Mouse (Mus musculus): Measurements from ENCODE around the gene N4bp2l2.

DNA sequence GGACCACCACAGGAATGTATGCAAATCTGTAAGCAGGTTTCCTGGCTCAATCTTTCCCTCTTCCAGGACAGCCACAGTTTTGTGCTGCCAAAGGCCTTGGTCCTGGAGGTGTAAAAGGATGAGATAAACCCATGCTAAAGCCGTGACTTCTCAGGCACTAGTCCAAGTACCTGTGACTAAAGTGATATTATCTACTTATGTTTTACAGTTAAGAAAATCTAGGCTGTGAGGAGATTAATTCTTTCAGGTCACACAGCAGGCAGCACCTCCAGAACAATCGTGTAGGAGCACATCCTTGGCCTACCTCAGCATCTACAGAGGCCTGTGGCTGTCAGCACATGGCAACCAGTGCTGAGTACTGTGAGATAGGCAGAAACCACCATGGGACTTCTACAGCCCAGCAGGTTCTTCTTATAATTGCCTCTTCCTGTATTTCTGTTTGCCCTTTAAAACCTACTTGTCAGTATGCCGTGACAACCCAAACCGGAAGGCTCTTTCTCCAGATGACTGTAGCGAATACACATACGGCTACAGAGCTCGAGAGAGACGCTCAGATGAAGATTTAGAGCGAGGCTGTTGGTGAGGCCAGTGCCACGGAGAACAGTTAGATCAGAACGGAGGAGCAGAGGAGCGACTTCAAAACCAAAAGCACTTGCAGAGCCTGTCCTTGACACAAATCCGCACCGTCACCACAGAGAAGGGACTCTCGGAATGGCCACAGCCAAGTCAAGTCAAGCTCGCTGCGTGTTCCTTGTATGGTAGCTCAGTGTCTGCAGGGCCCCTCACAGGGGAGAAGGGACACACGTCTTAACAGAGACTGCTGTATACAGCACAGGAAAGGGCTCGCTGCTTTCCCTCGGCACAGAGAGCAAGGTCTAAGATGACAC lies 65.2 kb downstream of the N4bp2l2 start:
- TF ChIP-seq POLR2A (IDR thresholded peaks at IDR 0.05; ENCODE audit: low read depth, low read length) = no peak
- no peak for TF ChIP-seq CTCF (conservative IDR thresholded peaks at IDR 0.05; ENCODE audit: insufficient read depth, insufficient read length, low read depth, low read length)
